Mouse (Mus musculus): Measurements from ENCODE around the gene Pth2. TPM values are rescaled to one million over a fixed set of nuclear protein-coding genes. Genes with fewer than 3 reads are reported as not detected.
A peak's percentile ranks its signal among the peaks of the same experiment; 100 is the strongest.

The Pth2 gene
- polyA plus RNA-seq (2012; rRNA removed): not detected in 2 replicates
- polyA plus RNA-seq (2014; fragmentation: Nextera tagmentation; extraction: Ambion mirVana): not detected in 2 replicates

DNA sequence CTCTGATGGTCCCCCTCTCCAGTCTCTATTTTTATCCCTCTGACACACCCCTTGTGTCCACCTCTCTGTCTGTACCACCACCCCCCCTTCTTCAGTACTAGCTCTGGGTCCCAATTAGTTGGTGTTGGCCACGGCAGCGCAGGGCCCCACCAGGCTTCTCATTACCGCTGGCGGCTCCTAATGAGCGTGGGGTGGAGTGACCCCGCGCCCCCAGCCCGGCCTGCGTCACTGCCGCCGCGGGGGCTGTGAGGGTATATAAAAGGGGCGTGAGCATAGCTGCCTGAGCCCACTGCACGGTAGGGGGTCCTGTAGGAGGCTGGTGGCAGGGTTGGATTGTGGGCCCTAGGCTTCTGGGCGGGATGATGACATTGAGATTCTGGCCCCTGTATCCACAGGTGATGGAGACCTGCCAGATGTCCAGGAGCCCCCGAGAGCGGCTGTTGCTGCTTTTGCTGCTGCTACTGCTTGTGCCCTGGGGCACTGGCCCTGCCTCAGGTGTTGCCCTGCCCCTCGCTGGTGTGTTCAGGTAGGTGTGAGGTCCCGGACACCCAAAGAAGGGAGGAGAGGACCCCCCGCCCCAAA, at the start of gene Pth2:
Gene Pth2 (plus strand): TSS at position 100 of the 582 bp plus-strand sequence.
- Histone ChIP-seq H3K9ac (replicated peaks) (no peak within 1 kb of the TSS), H3K27ac (no peak within 1 kb of the TSS), H3K4me2 (ENCODE audit: low read depth) (peak within 1 kb of the TSS; percentile 51), H3K4me1 (replicated peaks; ENCODE audit: control insufficient read depth in 2 of 2, insufficient read depth in 2 of 2, low read length in 1 of 2) (no peaks in the 10 kb centered on the region; a peak in 1 of 4 replicates), H3K36me3 (replicated peaks; ENCODE audit: control insufficient read depth, insufficient read depth, low read depth) (no peaks in the 10 kb centered on the region), H3K9me3 (ENCODE audit: control insufficient read depth, low read length) (no peaks in the 10 kb centered on the region), H3K27me3 (ENCODE audit: control insufficient read depth, insufficient read depth, low read length) (peaks cover 85% of the 10 kb centered on the region), H3K4me3 (ENCODE audit: insufficient read depth in 1 of 2, low read depth in 2 of 2, low read length in 2 of 2) (peak within 1 kb of the TSS in 1 of 2 experiments; percentile 9; a peak in 2 of 4 replicates)
- 21% methylated on average over 19 of the region's 20 CpGs for WGBS (ENCODE audit: insufficient replicate concordance)
- ATAC-seq (ENCODE audit: insufficient read depth): no peak
- TF ChIP-seq EP300 (IDR thresholded peaks at IDR 0.05; ENCODE audit: low read depth) (no peak), CTCF (IDR thresholded peaks at IDR 0.05; ENCODE audit: low read depth) (no peak)
- DNase-seq (ENCODE audit: low read depth in 3 of 3, low spot score in 3 of 3): no peak

DNA sequence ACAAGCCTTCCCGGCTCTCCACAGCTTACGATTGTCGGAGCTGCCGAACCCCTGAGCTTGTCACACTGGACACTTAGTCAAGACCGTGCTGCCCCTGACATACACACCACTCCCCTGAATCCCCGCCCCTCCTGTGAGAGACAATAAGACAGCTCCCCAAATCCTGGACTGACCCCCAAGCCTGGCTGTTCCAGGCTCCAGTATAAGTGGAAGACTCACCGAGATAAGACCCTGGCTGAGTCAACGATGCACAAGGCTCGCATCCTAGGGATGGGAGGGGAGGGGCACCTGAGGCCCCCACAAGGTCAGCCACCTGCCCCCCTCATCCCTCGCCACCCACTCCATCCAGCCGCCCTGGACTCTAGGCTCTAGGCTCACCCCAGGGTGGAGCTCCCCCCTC, 48.9 kb upstream of the Pth2 start:
- no peak overlapping the region for H3K27ac ChIP-seq
- TF ChIP-seq CTCF (IDR thresholded peaks at IDR 0.05; ENCODE audit: low read depth) (no peak), EP300 (IDR thresholded peaks at IDR 0.05; ENCODE audit: low read depth) (no peak)
- DNase-seq (ENCODE audit: low read depth in 3 of 3, low spot score in 3 of 3): no peak
- WGBS (ENCODE audit: insufficient replicate concordance): 79% methylated on average over 11 of the region's 11 CpGs
- peaks cover 15 to 27% of the 10 kb centered on the region in 2 experiments for H3K4me1 ChIP-seq (replicated peaks; ENCODE audit: control insufficient read depth in 2 of 2, insufficient read depth in 2 of 2, low read length in 1 of 2)
- H3K4me2 ChIP-seq (ENCODE audit: low read depth): no peak overlapping the region
- H3K27me3 ChIP-seq (ENCODE audit: control insufficient read depth, insufficient read depth, low read length): no peaks in the 10 kb centered on the region
- no peak overlapping the region for H3K9ac ChIP-seq (replicated peaks)
- no peaks in the 10 kb centered on the region for H3K9me3 ChIP-seq (ENCODE audit: control insufficient read depth, low read length)
- no peak for ATAC-seq (ENCODE audit: insufficient read depth)
- peaks cover 7% of the 10 kb centered on the region for H3K36me3 ChIP-seq (replicated peaks; ENCODE audit: control insufficient read depth, insufficient read depth, low read depth)
- H3K4me3 ChIP-seq (ENCODE audit: insufficient read depth in 1 of 2, low read depth in 2 of 2, low read length in 2 of 2): no peak overlapping the region

GRCm38 (mm10) chr7:45133446-45134159, 47.2 kb upstream of the Pth2 start:
- Histone ChIP-seq H3K4me2 (ENCODE audit: low read depth) (no peak overlapping the region), H3K9me3 (ENCODE audit: control insufficient read depth, low read length) (no peaks in the 10 kb centered on the region), H3K9ac (replicated peaks) (no peak overlapping the region), H3K36me3 (replicated peaks; ENCODE audit: control insufficient read depth, insufficient read depth, low read depth) (no peaks in the 10 kb centered on the region), H3K27me3 (ENCODE audit: control insufficient read depth, insufficient read depth, low read length) (no peaks in the 10 kb centered on the region), H3K4me3 (ENCODE audit: insufficient read depth in 1 of 2, low read depth in 2 of 2, low read length in 2 of 2) (no peak overlapping the region), H3K4me1 (replicated peaks; ENCODE audit: control insufficient read depth in 2 of 2, insufficient read depth in 2 of 2, low read length in 1 of 2) (peaks cover 27 to 42% of the 10 kb centered on the region in 2 experiments), H3K27ac (no peak overlapping the region)
- TF ChIP-seq CTCF (IDR thresholded peaks at IDR 0.05; ENCODE audit: low read depth) (peak; percentile 58), EP300 (IDR thresholded peaks at IDR 0.05; ENCODE audit: low read depth) (no peak)
- DNase-seq (ENCODE audit: low read depth in 3 of 3, low spot score in 3 of 3) (no peak), ATAC-seq (ENCODE audit: insufficient read depth) (no peak)
- 81% methylated on average over 8 of the region's 8 CpGs for WGBS (ENCODE audit: insufficient replicate concordance)

- DNase-seq (ENCODE audit: low read depth in 3 of 3, low spot score in 3 of 3): peak; percentile 63 to 76 (median 66)
- Histone ChIP-seq H3K36me3 (replicated peaks; ENCODE audit: control insufficient read depth, insufficient read depth, low read depth) (no peaks in the 10 kb centered on the region), H3K4me2 (ENCODE audit: low read depth) (peak overlapping the region; percentile 67), H3K27ac (peak overlapping the region; percentile 51; the same call in 1 of the 2 replicates), H3K27me3 (ENCODE audit: control insufficient read depth, insufficient read depth, low read length) (no peaks in the 10 kb centered on the region), H3K4me1 (replicated peaks; ENCODE audit: control insufficient read depth in 2 of 2, insufficient read depth in 2 of 2, low read length in 1 of 2) (peaks cover 27 to 44% of the 10 kb centered on the region in 2 experiments), H3K4me3 (ENCODE audit: insufficient read depth in 1 of 2, low read depth in 2 of 2, low read length in 2 of 2) (peak overlapping the region; percentile 16 to 74), H3K9me3 (ENCODE audit: control insufficient read depth, low read length) (no peaks in the 10 kb centered on the region), H3K9ac (replicated peaks) (peak overlapping the region; percentile 70)
- 2% methylated on average over 12 of the region's 12 CpGs for WGBS (ENCODE audit: insufficient replicate concordance)
- no peak for TF ChIP-seq EP300 (IDR thresholded peaks at IDR 0.05; ENCODE audit: low read depth)
- TF ChIP-seq CTCF (IDR thresholded peaks at IDR 0.05; ENCODE audit: low read depth): no peak
- ATAC-seq (ENCODE audit: insufficient read depth): peak; percentile 36
These were observed 46.2 kb upstream of the Pth2 start for GRCm38 (mm10) chr7:45134544-45135026.

DNA sequence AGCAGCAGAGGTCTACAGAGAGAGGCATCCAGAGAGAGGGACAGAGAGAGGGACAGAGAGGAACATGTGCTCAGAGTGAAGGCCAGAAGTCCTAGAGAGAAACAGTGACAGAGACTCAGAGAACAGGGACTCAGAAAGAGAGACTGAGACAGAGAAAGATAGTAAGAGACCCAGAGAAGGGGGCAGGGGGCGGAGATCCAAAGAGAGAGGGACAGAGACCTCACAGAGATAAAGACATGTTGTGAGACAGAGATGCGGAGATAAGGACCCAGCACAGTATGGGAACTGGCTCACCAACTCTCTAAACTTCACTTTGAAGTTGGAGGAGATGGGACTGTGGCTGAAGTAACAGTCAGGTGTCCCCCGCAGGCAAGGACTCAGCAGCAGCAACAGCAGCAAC, 45.4 kb upstream of the Pth2 start:
- peak overlapping the region; percentile 74 to 79 for H3K4me3 ChIP-seq (ENCODE audit: insufficient read depth in 1 of 2, low read depth in 2 of 2, low read length in 2 of 2)
- peak overlapping the region; percentile 70 for H3K9ac ChIP-seq (replicated peaks)
- 14% methylated on average over 3 of the region's 3 CpGs for WGBS (ENCODE audit: insufficient replicate concordance)
- H3K27me3 ChIP-seq (ENCODE audit: control insufficient read depth, insufficient read depth, low read length): no peaks in the 10 kb centered on the region
- H3K9me3 ChIP-seq (ENCODE audit: control insufficient read depth, low read length): no peaks in the 10 kb centered on the region
- peak overlapping the region; percentile 51 for H3K27ac ChIP-seq
- peaks cover 20 to 42% of the 10 kb centered on the region in 2 experiments for H3K4me1 ChIP-seq (replicated peaks; ENCODE audit: control insufficient read depth in 2 of 2, insufficient read depth in 2 of 2, low read length in 1 of 2)
- H3K4me2 ChIP-seq (ENCODE audit: low read depth): peak overlapping the region; percentile 67
- H3K36me3 ChIP-seq (replicated peaks; ENCODE audit: control insufficient read depth, insufficient read depth, low read depth): no peaks in the 10 kb centered on the region
- TF ChIP-seq CTCF (IDR thresholded peaks at IDR 0.05; ENCODE audit: low read depth) (no peak), EP300 (IDR thresholded peaks at IDR 0.05; ENCODE audit: low read depth) (no peak; the same call in 1 of the 2 replicates)
- ATAC-seq (ENCODE audit: insufficient read depth) (peak; percentile 6; the same call in 1 of the 2 replicates), DNase-seq (ENCODE audit: low read depth in 3 of 3, low spot score in 3 of 3) (no peak)
